Mouse (Mus musculus) liver, adult 2 months (tissue): ENCODE results near the gene Dtymk. TPM values are rescaled to one million over a fixed set of nuclear protein-coding genes. Genes with fewer than 3 reads are reported as not detected.

ENCODE experiments used
- DNase-seq: peaks from one replicate; pipeline ENCODE4 v3.0.0-alpha.2; 2011; ENCODE audit warnings: low read depth, low spot score; ENCODE audit errors: extremely low read depth
- H3K27ac ChIP-seq: fragments of 200-500 bp; replicated peaks from 2 replicates; pipeline ENCODE4 v1.5.1; 2012; ENCODE audit warnings: low read depth, mild to moderate bottlenecking, control low read depth, inconsistent platforms, low read length; ENCODE audit not compliant: insufficient read depth
- H3K27me3 ChIP-seq: fragments of 200-500 bp; 2 replicates; pipeline ENCODE4 v1.6.1; 2012; ENCODE audit warnings: mild to moderate bottlenecking, moderate library complexity, low read length, inconsistent platforms; ENCODE audit not compliant: control insufficient read depth, insufficient read depth
- H3K36me3 ChIP-seq: fragments of 200-500 bp; 2 replicates; pipeline ENCODE4 v1.6.1; 2012; ENCODE audit warnings: low read length, inconsistent platforms; ENCODE audit not compliant: control insufficient read depth, insufficient read depth
- H3K4me1 ChIP-seq: fragments of 200-500 bp; 2 replicates; pipeline ENCODE4 v1.6.1; 2011; ENCODE audit warnings: low read length; ENCODE audit not compliant: control insufficient read depth, insufficient read depth
- H3K4me3 ChIP-seq: fragments of 200-500 bp; 2 replicates; pipeline ENCODE4 v1.5.1; 2011; ENCODE audit warnings: low read depth, mild to moderate bottlenecking, control low read depth, low read length, moderate library complexity; ENCODE audit not compliant: insufficient read depth
- H3K79me2 ChIP-seq: fragments of 200-500 bp; 2 replicates; pipeline ENCODE4 v1.6.1; 2012; ENCODE audit warnings: inconsistent platforms, mild to moderate bottlenecking, low read length, moderate library complexity; ENCODE audit not compliant: control insufficient read depth, insufficient read depth
- H3K9ac ChIP-seq: fragments of 200-500 bp; 2 replicates; pipeline ENCODE4 v1.6.1; 2012; ENCODE audit warnings: low read depth, mild to moderate bottlenecking, control low read depth, inconsistent platforms, low read length
- CTCF ChIP-seq: fragments of 200-500 bp; IDR thresholded peaks from 2 replicates; pipeline ENCODE4 v1.5.1; 2011; ENCODE audit warnings: low read depth, low read length, control low read depth
- POLR2A ChIP-seq: fragments of 200-500 bp; IDR thresholded peaks from 2 replicates; pipeline ENCODE4 v1.6.1; 2011; ENCODE audit warnings: low read length, control low read depth; ENCODE audit not compliant: insufficient read depth; ENCODE audit errors: extremely low read depth
- WGBS: fragments of 180-500 bp; shearing (Covaris S2); methylation state at CpG from one replicate; pipeline ENCODE4 v1.1.7; 2018; 5-methylcytosine and 5-hydroxymethylcytosine counted together
- polyA plus RNA-seq: library from polyadenylated mRNA; depleted of rRNA; stranded (reverse); fragments of >200 nt; gene quantifications from 2 replicates; pipeline ENCODE4 v1.2.3, GENCODE M21; 2012
- total RNA-seq: library from RNA; depleted of rRNA; stranded (reverse); fragments of >200 nt; gene quantifications from 2 replicates; pipeline ENCODE4 v1.2.3, GENCODE M21; 2014

The Dtymk gene
- total and polyA plus RNA-seq, 2 experiments = 27.7 to 28.4 TPM

DNA sequence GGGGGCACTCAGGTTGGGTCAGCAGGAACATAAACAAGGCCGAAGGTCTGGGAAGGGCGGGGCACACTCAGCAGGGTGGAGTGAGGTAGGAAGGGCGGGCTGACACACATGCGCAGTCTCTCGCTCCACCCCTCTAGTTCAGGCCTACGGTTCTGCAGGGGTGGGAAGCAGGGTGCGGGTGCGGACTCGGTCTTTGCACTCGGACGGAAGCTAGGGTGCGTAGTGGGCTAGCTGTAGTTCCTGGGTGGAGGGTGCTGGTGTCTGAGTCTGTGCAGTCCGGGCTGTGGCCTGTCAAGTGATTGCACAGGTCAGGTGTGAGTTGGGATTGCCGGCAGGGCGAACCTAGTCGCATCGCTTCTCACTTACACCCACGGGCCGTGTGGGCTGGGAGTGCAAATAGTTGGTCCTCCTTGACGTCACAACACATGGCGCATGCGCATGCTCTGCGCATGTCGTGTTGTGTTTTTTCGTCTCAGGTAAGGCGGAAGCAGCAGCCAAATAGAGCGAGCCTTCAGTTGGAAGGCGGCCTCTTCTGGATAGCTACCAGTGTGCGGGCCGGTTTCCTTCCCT is 23.5 kb upstream of the Dtymk start:
- under 1% methylated on average over 30 of the region's 30 CpGs for WGBS
- no peaks in the 10 kb centered on the region for H3K27me3 ChIP-seq
- peaks cover 2% of the 10 kb centered on the region; the same call in 1 of the 2 replicates for H3K36me3 ChIP-seq
- H3K9ac ChIP-seq = peak overlapping the region; percentile 79
- H3K4me1 ChIP-seq = peaks cover 2% of the 10 kb centered on the region; the same call in 1 of the 2 replicates
- no peaks in the 10 kb centered on the region for H3K79me2 ChIP-seq
- H3K4me3 ChIP-seq = peak overlapping the region; percentile 71
- DNase-seq = peak; percentile 94
- peak overlapping the region; percentile 85 for H3K27ac ChIP-seq
- TF ChIP-seq CTCF (no peak), POLR2A (peak; percentile 93)

DNA sequence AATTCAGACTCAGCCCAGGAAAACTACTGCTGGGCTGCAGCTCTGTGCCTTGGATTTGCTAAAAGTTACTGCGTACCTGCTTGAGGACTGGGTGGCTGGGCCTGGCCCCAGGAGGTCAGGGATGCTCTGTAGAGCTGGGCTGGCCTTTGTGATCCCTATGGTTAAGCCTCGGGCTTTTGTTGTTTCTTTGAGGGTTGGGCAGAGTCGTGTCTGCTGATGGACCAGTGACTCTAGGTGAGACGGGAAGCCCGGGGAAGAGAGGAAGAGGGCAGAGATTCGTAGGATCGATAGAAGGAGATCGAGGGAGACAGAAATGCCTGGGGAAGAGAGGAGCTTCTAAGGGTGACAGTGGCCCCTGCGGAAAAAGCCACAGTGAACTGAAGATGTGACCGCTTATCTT is 22.9 kb upstream of the Dtymk start, which contains the start of gene D2hgdh:
TSS of gene D2hgdh (plus strand) at position 301 of the 400 bp plus-strand sequence.
- no peaks in the 10 kb centered on the region for H3K27me3 ChIP-seq
- no peak for DNase-seq
- H3K27ac ChIP-seq = peak within 1 kb of the TSS; percentile 85
- peaks cover 2% of the 10 kb centered on the region; the same call in 1 of the 2 replicates for H3K4me1 ChIP-seq
- H3K79me2 ChIP-seq = no peaks in the 10 kb centered on the region
- TF ChIP-seq POLR2A = no peak
- no peak for TF ChIP-seq CTCF
- peak within 1 kb of the TSS; percentile 71 for H3K4me3 ChIP-seq
- WGBS = 11% methylated on average over 10 of the region's 10 CpGs
- peak within 1 kb of the TSS; percentile 79 for H3K9ac ChIP-seq
- peaks cover 4% of the 10 kb centered on the region; the same call in 1 of the 2 replicates for H3K36me3 ChIP-seq

DNA sequence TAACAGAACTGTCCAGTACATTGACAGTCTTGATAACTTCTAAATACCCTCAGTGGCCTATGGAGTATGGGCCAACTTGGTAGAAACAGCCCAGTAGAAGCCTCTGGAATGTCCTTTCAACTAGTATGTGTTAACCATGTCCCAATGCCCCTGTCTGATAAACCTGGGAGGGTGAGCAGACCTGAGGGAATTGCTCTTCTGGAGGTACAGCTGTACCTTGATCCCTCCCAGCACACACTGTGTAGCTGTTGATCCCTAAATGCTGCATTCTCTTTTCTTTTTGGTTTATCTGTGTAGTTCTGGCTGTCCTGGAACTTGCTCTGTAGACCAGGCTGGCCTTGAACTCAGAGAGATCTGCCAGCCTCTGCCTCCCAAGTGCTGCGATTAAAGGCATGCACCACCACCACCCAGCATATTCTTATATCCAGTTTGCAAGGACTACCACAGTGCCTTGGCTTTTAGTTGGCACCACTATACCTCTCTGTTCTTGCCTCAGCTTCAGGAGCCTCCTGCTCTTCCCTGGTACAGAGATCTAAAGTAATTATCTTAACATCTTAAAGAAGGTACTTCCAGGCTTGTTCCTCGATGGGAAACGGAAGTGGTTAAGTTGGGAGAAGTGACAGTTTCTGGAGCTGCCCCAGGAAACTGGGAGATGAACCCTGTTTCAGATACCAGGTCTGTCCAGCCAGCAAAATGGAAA is 22.2 kb upstream of the Dtymk start:
- H3K4me3 ChIP-seq = no peak overlapping the region
- H3K27ac ChIP-seq = no peak overlapping the region
- no peak for DNase-seq
- WGBS = 77% methylated on average over 3 of the region's 3 CpGs
- H3K36me3 ChIP-seq = peaks cover 4% of the 10 kb centered on the region; the same call in 1 of the 2 replicates
- TF ChIP-seq POLR2A (no peak), CTCF (no peak)
- no peaks in the 10 kb centered on the region for H3K79me2 ChIP-seq
- H3K27me3 ChIP-seq = no peaks in the 10 kb centered on the region
- no peak overlapping the region for H3K9ac ChIP-seq
- peaks cover 2% of the 10 kb centered on the region; the same call in 1 of the 2 replicates for H3K4me1 ChIP-seq

DNA sequence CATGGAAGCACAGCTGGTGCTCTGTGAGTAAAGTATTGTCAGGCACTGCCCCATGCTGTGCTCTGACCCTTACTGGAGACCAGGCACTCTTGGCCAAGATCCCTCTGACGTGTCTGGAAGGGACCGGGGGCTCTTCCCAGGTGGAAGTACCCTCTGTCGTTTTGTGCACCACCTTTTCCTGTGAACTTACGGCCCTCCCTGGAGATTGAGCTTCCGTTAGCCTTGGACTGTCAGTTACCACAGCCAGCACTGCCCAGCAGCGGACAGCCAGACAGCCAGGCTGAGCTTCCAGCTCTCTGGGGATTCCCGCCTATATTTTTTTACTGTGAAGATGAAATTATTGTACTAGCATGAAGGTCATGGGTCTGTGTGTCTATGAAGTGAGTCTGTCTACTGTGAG is 17.0 kb upstream of the Dtymk start:
- no peaks in the 10 kb centered on the region for H3K27me3 ChIP-seq
- no peak for DNase-seq
- H3K4me3 ChIP-seq = no peak overlapping the region
- peaks cover 22% of the 10 kb centered on the region; the same call in 1 of the 2 replicates for H3K36me3 ChIP-seq
- no peak overlapping the region for H3K27ac ChIP-seq
- WGBS = 82% methylated on average over 7 of the region's 7 CpGs
- no peaks in the 10 kb centered on the region for H3K4me1 ChIP-seq
- no peaks in the 10 kb centered on the region for H3K79me2 ChIP-seq
- no peak overlapping the region for H3K9ac ChIP-seq
- no peak for TF ChIP-seq POLR2A
- no peak for TF ChIP-seq CTCF

DNA sequence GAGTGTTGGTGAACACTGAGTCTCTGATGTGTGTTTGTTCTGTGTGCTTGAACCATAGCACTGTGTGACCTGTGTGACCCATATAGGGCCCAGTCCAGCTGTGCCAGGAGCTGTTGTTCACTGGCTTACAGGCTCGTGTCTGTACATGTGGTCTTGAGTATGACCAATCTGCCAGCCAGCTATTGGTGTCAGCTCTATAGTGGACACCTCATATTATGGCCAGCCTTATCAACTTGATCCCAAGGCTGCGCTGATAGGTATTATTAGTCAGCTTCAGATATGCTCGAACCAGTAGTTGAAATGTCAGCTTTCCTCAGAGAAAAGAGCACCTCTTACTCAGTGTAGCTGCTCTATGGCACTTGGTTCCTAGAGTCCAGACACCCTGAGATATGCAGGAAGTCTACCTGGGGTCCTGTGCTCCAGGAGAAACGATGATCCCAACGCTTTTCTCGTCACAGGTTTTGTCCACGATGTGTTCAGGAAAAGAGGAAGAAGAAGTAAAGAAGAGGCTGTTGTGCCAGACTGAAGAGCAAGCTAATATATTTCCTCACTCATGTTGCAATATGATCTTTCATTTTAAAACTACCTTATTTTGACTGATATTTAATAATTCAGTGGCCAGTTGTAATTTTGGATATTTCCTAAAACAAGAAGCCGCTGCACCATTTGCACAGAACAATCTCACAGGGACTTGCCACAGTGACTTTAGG is 16.2 kb upstream of the Dtymk start:
- peaks cover 29% of the 10 kb centered on the region; the same call in 1 of the 2 replicates for H3K36me3 ChIP-seq
- H3K4me1 ChIP-seq = no peaks in the 10 kb centered on the region
- no peak overlapping the region for H3K9ac ChIP-seq
- TF ChIP-seq CTCF (no peak), POLR2A (no peak)
- no peak overlapping the region for H3K4me3 ChIP-seq
- 90% methylated on average over 8 of the region's 8 CpGs for WGBS
- no peaks in the 10 kb centered on the region for H3K27me3 ChIP-seq
- H3K79me2 ChIP-seq = no peaks in the 10 kb centered on the region
- no peak overlapping the region for H3K27ac ChIP-seq
- DNase-seq = no peak
